Mouse (Mus musculus): ENCODE data around the gene Nat8f4. TPM values are rescaled to one million over a fixed set of nuclear protein-coding genes. Genes with fewer than 3 reads are reported as not detected.
"Not testable (repeated sequence)": the region's sequence is repeated elsewhere in the genome, so short reads cannot be mapped to it uniquely, and the experiment has no call there.

Nat8f4 gene
- polyA plus RNA-seq, 1 experiment = 0.31 TPM

DNA sequence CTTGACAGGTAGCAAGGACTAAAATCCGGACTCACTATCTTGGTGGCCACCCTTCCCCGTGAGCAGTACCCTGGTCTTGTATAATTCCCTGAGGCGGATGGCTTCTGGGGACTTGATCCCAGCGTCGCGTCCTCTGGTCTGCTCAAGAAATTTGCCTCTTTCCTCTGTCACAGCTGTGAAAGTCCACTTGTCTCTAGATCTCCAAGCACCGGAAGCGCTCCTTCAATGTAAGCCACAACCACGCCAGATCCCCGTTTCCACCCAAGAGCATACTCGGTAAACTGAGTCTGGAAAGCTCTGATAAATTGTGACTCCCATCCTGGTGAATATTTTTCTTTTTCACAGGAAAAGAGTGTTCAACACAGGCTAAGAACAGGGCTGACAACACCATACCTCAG, 10.5 kb upstream of the Nat8f4 start:
- peak overlapping the region; percentile 79 for H3ac ChIP-seq (ENCODE audit: control insufficient read depth, insufficient read length)
- TF ChIP-seq USF1 (IDR thresholded peaks at IDR 0.05; ENCODE audit: low read depth) = no peak
- no peak for TF ChIP-seq MYOG (IDR thresholded peaks at IDR 0.05; ENCODE audit: control insufficient read depth in 1 of 3, insufficient read depth in 1 of 3, insufficient read length in 2 of 3, low read depth in 2 of 3)
- no peak for TF ChIP-seq MAX (IDR thresholded peaks at IDR 0.05; ENCODE audit: low read depth)
- TF ChIP-seq POLR2AphosphoS2 (IDR thresholded peaks at IDR 0.05; ENCODE audit: insufficient read length, low read depth) = no peak
- no peak for TF ChIP-seq TCF3 (IDR thresholded peaks at IDR 0.05; ENCODE audit: insufficient read length, low read depth)
- no peak for TF ChIP-seq SRF (IDR thresholded peaks at IDR 0.05; ENCODE audit: control insufficient read depth, insufficient read length, low read depth)
- TF ChIP-seq TCF12 (IDR thresholded peaks at IDR 0.05; ENCODE audit: insufficient read depth, poor library complexity, severe bottlenecking) = no peak
- TF ChIP-seq REST (IDR thresholded peaks at IDR 0.05; ENCODE audit: insufficient read depth, insufficient read length) = no peak
- TF ChIP-seq E2F4 (IDR thresholded peaks at IDR 0.05; ENCODE audit: insufficient read depth) = no peak
- TF ChIP-seq CEBPB (IDR thresholded peaks at IDR 0.05; ENCODE audit: insufficient read depth, poor library complexity, severe bottlenecking) = no peak
- TF ChIP-seq POLR2A (IDR thresholded peaks at IDR 0.05; ENCODE audit: insufficient read length, low read depth) = no peak
- no peak for TF ChIP-seq MYOD1 (IDR thresholded peaks at IDR 0.05; ENCODE audit: control insufficient read depth in 1 of 3, insufficient read length in 2 of 3, low read depth in 2 of 3)
- no peaks in the 10 kb centered on the region for H3K36me3 ChIP-seq (ENCODE audit: control insufficient read depth, insufficient read depth)
- H3K4me3 ChIP-seq = peak overlapping the region; percentile 75
- H3K4me2 ChIP-seq (ENCODE audit: low read depth) = peak overlapping the region; percentile 96
- peaks cover 13% of the 10 kb centered on the region for H3K79me2 ChIP-seq (ENCODE audit: control insufficient read depth, insufficient read depth)
- H3K27me3 ChIP-seq (ENCODE audit: control insufficient read depth, insufficient read depth, insufficient read length) = no peaks in the 10 kb centered on the region

DNA sequence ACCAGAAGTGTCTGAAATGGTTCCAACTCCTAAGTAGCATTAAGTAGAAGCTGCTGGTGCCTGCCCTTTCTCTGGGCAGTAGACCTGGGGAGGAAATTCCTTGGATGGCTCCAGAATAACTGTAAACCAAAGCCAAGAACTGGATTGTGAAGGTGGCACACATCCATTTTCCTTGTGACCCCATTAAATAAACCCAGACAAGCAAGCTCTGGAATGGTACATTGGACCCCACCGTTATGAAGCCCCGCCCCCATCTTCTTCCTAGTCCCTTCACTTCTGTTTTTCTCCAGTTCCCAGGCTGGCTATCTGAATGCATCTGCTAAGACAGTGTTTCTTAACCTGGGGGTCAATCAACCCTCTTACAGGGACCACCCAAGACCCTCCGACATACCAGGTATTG, 6.9 kb upstream of the Nat8f4 start, which contains the start of gene Tprkb:
Tprkb (plus strand) TSS at position 279 of the 400 bp plus-strand sequence.
- Histone ChIP-seq H3K27me3 (ENCODE audit: control insufficient read depth, insufficient read depth, insufficient read length) (peaks cover 7% of the 10 kb centered on the region), H3K79me2 (ENCODE audit: control insufficient read depth, insufficient read depth) (peaks cover 6% of the 10 kb centered on the region), H3K36me3 (ENCODE audit: control insufficient read depth, insufficient read depth) (no peaks in the 10 kb centered on the region), H3K4me3 (no peak within 1 kb of the TSS), H3ac (ENCODE audit: control insufficient read depth, insufficient read length) (no peak within 1 kb of the TSS), H3K4me2 (ENCODE audit: low read depth) (no peak within 1 kb of the TSS)
- TF ChIP-seq MYOG (IDR thresholded peaks at IDR 0.05; ENCODE audit: control insufficient read depth in 1 of 3, insufficient read depth in 1 of 3, insufficient read length in 2 of 3, low read depth in 2 of 3) (no peak), USF1 (IDR thresholded peaks at IDR 0.05; ENCODE audit: low read depth) (no peak), SRF (IDR thresholded peaks at IDR 0.05; ENCODE audit: control insufficient read depth, insufficient read length, low read depth) (no peak), REST (IDR thresholded peaks at IDR 0.05; ENCODE audit: insufficient read depth, insufficient read length) (no peak), TCF3 (IDR thresholded peaks at IDR 0.05; ENCODE audit: insufficient read length, low read depth) (no peak), POLR2A (IDR thresholded peaks at IDR 0.05; ENCODE audit: insufficient read length, low read depth) (no peak), TCF12 (IDR thresholded peaks at IDR 0.05; ENCODE audit: insufficient read depth, poor library complexity, severe bottlenecking) (no peak)

DNA sequence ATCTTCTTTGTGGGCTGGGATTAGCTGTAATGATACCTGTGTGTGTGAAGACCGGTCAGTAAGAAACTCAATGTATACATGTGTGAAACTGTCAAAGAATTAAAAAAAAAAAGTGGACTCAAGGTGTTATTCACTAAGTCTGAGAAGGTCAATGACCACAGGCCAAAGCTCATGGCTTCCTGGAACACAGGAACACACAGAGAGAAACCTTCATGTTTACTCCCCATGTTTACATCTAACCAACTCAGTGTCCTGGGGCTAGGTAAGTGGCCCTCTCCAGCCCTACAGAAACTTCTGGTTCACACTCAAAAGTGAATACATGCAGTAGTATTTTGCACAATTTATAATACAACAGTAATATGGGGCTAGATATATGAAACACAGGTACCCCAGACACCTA, 5.0 kb upstream of the Nat8f4 start:
- Histone ChIP-seq H3K27me3 (ENCODE audit: control insufficient read depth, insufficient read depth, insufficient read length) (peaks cover 16% of the 10 kb centered on the region), H3ac (ENCODE audit: control insufficient read depth, insufficient read length) (no peak overlapping the region), H3K4me2 (ENCODE audit: low read depth) (no peak overlapping the region), H3K4me3 (no peak overlapping the region), H3K36me3 (ENCODE audit: control insufficient read depth, insufficient read depth) (no peaks in the 10 kb centered on the region), H3K79me2 (ENCODE audit: control insufficient read depth, insufficient read depth) (no peaks in the 10 kb centered on the region)
- TF ChIP-seq POLR2A (IDR thresholded peaks at IDR 0.05; ENCODE audit: insufficient read length, low read depth) (no peak), CEBPB (IDR thresholded peaks at IDR 0.05; ENCODE audit: insufficient read depth, poor library complexity, severe bottlenecking) (no peak), E2F4 (IDR thresholded peaks at IDR 0.05; ENCODE audit: insufficient read depth) (no peak), SRF (IDR thresholded peaks at IDR 0.05; ENCODE audit: control insufficient read depth, insufficient read length, low read depth) (no peak), MAX (IDR thresholded peaks at IDR 0.05; ENCODE audit: low read depth) (no peak), POLR2AphosphoS2 (IDR thresholded peaks at IDR 0.05; ENCODE audit: insufficient read length, low read depth) (no peak), MYOG (IDR thresholded peaks at IDR 0.05; ENCODE audit: control insufficient read depth in 1 of 3, insufficient read depth in 1 of 3, insufficient read length in 2 of 3, low read depth in 2 of 3) (no peak), REST (IDR thresholded peaks at IDR 0.05; ENCODE audit: insufficient read depth, insufficient read length) (no peak), USF1 (IDR thresholded peaks at IDR 0.05; ENCODE audit: low read depth) (no peak), MYOD1 (IDR thresholded peaks at IDR 0.05; ENCODE audit: control insufficient read depth in 1 of 3, insufficient read length in 2 of 3, low read depth in 2 of 3) (no peak), TCF12 (IDR thresholded peaks at IDR 0.05; ENCODE audit: insufficient read depth, poor library complexity, severe bottlenecking) (no peak), TCF3 (IDR thresholded peaks at IDR 0.05; ENCODE audit: insufficient read length, low read depth) (no peak)

DNA sequence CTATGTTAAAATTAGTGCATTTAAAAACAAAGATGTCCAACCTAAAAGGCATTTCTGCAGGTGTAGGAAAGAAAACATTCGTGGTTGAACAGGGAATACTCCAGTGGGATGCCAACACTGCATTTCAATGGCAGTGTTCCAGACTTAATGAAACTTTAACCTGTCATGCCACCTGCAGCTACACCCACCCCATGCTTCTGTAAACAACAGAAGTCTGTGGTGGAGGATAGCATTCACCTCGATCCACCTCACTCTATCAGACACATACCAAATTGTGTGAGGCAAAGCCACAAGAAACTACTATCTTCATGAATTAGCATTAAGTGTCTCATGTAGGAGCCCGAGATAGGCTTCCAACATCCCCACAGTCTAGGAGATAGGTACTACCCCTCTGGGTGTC, 3.7 kb upstream of the Nat8f4 start:
- Histone ChIP-seq H3K4me2 (ENCODE audit: low read depth) (no peak overlapping the region), H3ac (ENCODE audit: control insufficient read depth, insufficient read length) (no peak overlapping the region)

DNA sequence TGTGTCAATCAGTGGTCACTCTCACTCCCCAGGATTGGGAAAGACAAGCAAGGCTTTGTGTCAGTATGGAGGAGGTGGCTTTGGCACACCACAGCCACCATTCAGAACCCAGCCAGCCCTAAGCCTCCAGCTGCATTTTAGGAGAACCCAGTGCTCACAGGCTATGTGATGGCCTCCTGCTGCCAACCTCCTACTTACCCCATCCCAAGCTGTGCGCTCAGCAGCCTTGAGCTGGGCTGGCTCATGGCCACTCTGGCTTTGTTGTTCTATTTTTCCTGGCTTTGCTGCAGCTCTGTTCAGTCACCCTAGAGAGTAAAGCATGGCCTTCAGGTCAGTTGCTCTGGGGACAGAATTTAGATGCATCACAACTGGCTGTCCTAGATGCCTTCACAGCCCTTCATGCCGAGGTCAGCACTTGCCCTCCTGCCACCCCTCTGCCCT, 2.2 kb upstream of the Nat8f4 start:
- not testable (repeated sequence) for H3ac ChIP-seq (ENCODE audit: control insufficient read depth, insufficient read length); H3K36me3 ChIP-seq (ENCODE audit: control insufficient read depth, insufficient read depth); H3K4me3 ChIP-seq; H3K4me2 ChIP-seq (ENCODE audit: low read depth); H3K79me2 ChIP-seq (ENCODE audit: control insufficient read depth, insufficient read depth)
- H3K27me3 ChIP-seq (ENCODE audit: control insufficient read depth, insufficient read depth, insufficient read length) = peaks cover 16% of the 10 kb centered on the region

More for the DNA sequence above, 3.7 kb upstream of the Nat8f4 start:
- peaks cover 16% of the 10 kb centered on the region for H3K27me3 ChIP-seq (ENCODE audit: control insufficient read depth, insufficient read depth, insufficient read length)
- H3K36me3 ChIP-seq (ENCODE audit: control insufficient read depth, insufficient read depth) = no peaks in the 10 kb centered on the region
- no peak overlapping the region for H3K4me3 ChIP-seq
- TF ChIP-seq SRF (IDR thresholded peaks at IDR 0.05; ENCODE audit: control insufficient read depth, insufficient read length, low read depth) (no peak), MYOG (IDR thresholded peaks at IDR 0.05; ENCODE audit: control insufficient read depth in 1 of 3, insufficient read depth in 1 of 3, insufficient read length in 2 of 3, low read depth in 2 of 3) (no peak), TCF3 (IDR thresholded peaks at IDR 0.05; ENCODE audit: insufficient read length, low read depth) (no peak), POLR2A (IDR thresholded peaks at IDR 0.05; ENCODE audit: insufficient read length, low read depth) (no peak), MYOD1 (IDR thresholded peaks at IDR 0.05; ENCODE audit: control insufficient read depth in 1 of 3, insufficient read length in 2 of 3, low read depth in 2 of 3) (no peak), REST (IDR thresholded peaks at IDR 0.05; ENCODE audit: insufficient read depth, insufficient read length) (no peak), TCF12 (IDR thresholded peaks at IDR 0.05; ENCODE audit: insufficient read depth, poor library complexity, severe bottlenecking) (no peak), USF1 (IDR thresholded peaks at IDR 0.05; ENCODE audit: low read depth) (no peak), MAX (IDR thresholded peaks at IDR 0.05; ENCODE audit: low read depth) (no peak), POLR2AphosphoS2 (IDR thresholded peaks at IDR 0.05; ENCODE audit: insufficient read length, low read depth) (no peak), E2F4 (IDR thresholded peaks at IDR 0.05; ENCODE audit: insufficient read depth) (no peak), CEBPB (IDR thresholded peaks at IDR 0.05; ENCODE audit: insufficient read depth, poor library complexity, severe bottlenecking) (no peak)
- H3K79me2 ChIP-seq (ENCODE audit: control insufficient read depth, insufficient read depth) = no peaks in the 10 kb centered on the region

All from myocyte (in vitro differentiated cells).